21 mouse cellular contexts compared by ENCODE assay signal in the genomic region with DNA sequence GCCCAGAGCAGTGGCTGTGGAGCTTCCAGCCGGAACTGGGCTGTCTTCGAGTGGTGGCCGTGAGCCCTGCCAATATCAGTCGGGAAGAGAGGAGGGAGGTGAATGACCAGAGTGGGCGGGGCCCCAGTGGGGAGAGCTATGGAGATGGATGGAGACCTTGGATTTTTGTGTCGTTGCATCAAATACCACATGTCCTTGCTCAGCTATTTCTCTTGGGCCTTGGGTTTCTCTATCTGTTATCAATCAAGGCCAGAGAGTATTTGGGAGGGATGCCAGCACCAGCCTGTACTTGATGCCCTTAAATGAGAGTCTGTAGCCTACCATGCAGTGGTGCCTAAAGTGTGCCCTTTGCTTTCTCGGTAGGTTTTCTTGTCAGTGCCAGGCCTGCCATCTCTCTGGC. TPM values are rescaled to one million over a fixed set of nuclear protein-coding genes. Genes with fewer than 3 reads are reported as not detected.
A peak's percentile ranks its signal among the peaks of the same experiment; 100 is the strongest.
DNase-seq lines count a peak whose midpoint lies in the region; ATAC-seq and TF ChIP-seq lines count a peak whose summit lies in the region.
"Had no signal": no experiment of that assay in that cellular context is flagged by ENCODE, and none has a peak within 500 bp of the region (broad histone marks: within the 10 kb centered on the region; RNA-seq: fewer than 3 reads in every experiment).

No protein-coding gene starts in this region.

- H3K9me3 ChIP-seq in heart, embryonic 16.5 days (replicated peaks; ENCODE audit: control insufficient read depth, low read length), result no peaks in the 10 kb centered on the region
- no peaks in the 10 kb centered on the region for H3K9me3 ChIP-seq in heart, embryonic 12.5 days (replicated peaks)
- H3K9me3 ChIP-seq: embryonic facial prominence, embryonic 15.5 days; hindbrain, embryonic 10.5 days; limb, embryonic 15.5 days; liver, embryonic 15.5 days had no signal

- no peak overlapping the region for H3K4me2 ChIP-seq in heart, embryonic 16.5 days (ENCODE audit: low read depth, low read length)
- no peak overlapping the region for H3K4me2 ChIP-seq in heart, embryonic 12.5 days
- H3K4me2 ChIP-seq: embryonic facial prominence, embryonic 15.5 days; limb, embryonic 15.5 days; liver, embryonic 15.5 days had no signal

- TF ChIP-seq POLR2A in lung, adult 2 months (IDR thresholded peaks at IDR 0.05; ENCODE audit: borderline replicate concordance, extremely low read depth, low read depth, low read length), result no peak

- H3K27me3 ChIP-seq in heart, embryonic 16.5 days (ENCODE audit: control insufficient read depth, insufficient read depth, low read length), result no peaks in the 10 kb centered on the region
- no peaks in the 10 kb centered on the region for H3K27me3 ChIP-seq in heart, embryonic 12.5 days (replicated peaks)
- H3K27me3 ChIP-seq: embryonic facial prominence, embryonic 15.5 days; limb, embryonic 15.5 days had no signal

- DNase-seq in lung, postnatal 36 days, result peak; percentile 47
- no peak for DNase-seq in lung, adult 2 months
- DNase-seq in adrenal gland, adult 8-10 months, result peak; percentile 95
- no peak for DNase-seq in urinary bladder, adult 18-20 months (ENCODE audit: low spot score in 2 of 2)
- DNase-seq in urinary bladder, adult 2 months (ENCODE audit: low spot score), result no peak
- DNase-seq: cerebellum, adult 2 months; cerebellum, postnatal 36 days; layer of hippocampus, postnatal 36 days; spleen, adult 18-20 months; thymus, adult 18-20 months; thymus, postnatal 4 days had no signal

- no peak for TF ChIP-seq CTCF in lung, adult 2 months (IDR thresholded peaks at IDR 0.05; ENCODE audit: insufficient read depth, low read length)

- no peak for ATAC-seq in heart, embryonic 16.5 days (replicated peaks; ENCODE audit: extremely low read depth, insufficient read depth, low FRiP score)
- no peak for ATAC-seq in heart, embryonic 12.5 days (ENCODE audit: insufficient number of reproducible peaks, low FRiP score)
- ATAC-seq in megakaryocyte-erythroid progenitor cell, adult 5-6 weeks (replicated peaks; ENCODE audit: low FRiP score, low TSS enrichment, poor library complexity, severe bottlenecking), result peak; percentile 58
- ATAC-seq: CD4-positive, CD25-positive, alpha-beta regulatory T cell, adult 4 months; forebrain, embryonic 16.5 days; lung, postnatal 0 days had no signal

- H3K4me1 ChIP-seq in heart, embryonic 16.5 days (ENCODE audit: control insufficient read depth, insufficient read depth, low read length), result peaks cover 48% of the 10 kb centered on the region
- peaks cover 54% of the 10 kb centered on the region for H3K4me1 ChIP-seq in heart, embryonic 12.5 days (replicated peaks)
- H3K4me1 ChIP-seq in lung, adult 2 months (ENCODE audit: control insufficient read depth, insufficient read depth, low read length), result 0 out of 2 replicates have a peak, but pooled peaks cover 2% of the 10 kb centered on the region

- peaks cover 32% of the 10 kb centered on the region for H3K36me3 ChIP-seq in heart, embryonic 16.5 days (ENCODE audit: control insufficient read depth, insufficient read depth)
- peaks cover 75% of the 10 kb centered on the region for H3K36me3 ChIP-seq in heart, embryonic 12.5 days

- no peak overlapping the region for H3K4me3 ChIP-seq in heart, embryonic 16.5 days (ENCODE audit: low read length)
- H3K4me3 ChIP-seq in heart, embryonic 12.5 days, result no peak overlapping the region
- H3K4me3 ChIP-seq in lung, adult 2 months (replicated peaks; ENCODE audit: extremely low read depth, low read depth, low read length), result no peak overlapping the region
- H3K4me3 ChIP-seq: embryonic facial prominence, embryonic 15.5 days; hindbrain, embryonic 10.5 days; limb, embryonic 15.5 days; liver, embryonic 15.5 days had no signal

- H3K9ac ChIP-seq in heart, embryonic 16.5 days (ENCODE audit: low read length), result 0 out of 2 replicates have a peak overlapping the region, but pooled peaks have one; percentile 28
- no peak overlapping the region for H3K9ac ChIP-seq in heart, embryonic 12.5 days
- H3K9ac ChIP-seq: embryonic facial prominence, embryonic 15.5 days; limb, embryonic 15.5 days; liver, embryonic 15.5 days had no signal

- 50% methylated on average over 7 of the region's 7 CpGs for WGBS in heart, embryonic 16.5 days
- WGBS in heart, embryonic 12.5 days, result 71% methylated on average over 7 of the region's 7 CpGs
- WGBS in lung, adult 2 months, result 54% methylated on average over 7 of the region's 7 CpGs

- H3K27ac ChIP-seq in heart, embryonic 16.5 days (ENCODE audit: low read length), result peak overlapping the region; percentile 39; the same call in 1 of the 2 replicates
- H3K27ac ChIP-seq in heart, embryonic 12.5 days (ENCODE audit: poor library complexity, severe bottlenecking), result no peak overlapping the region
- H3K27ac ChIP-seq: embryonic facial prominence, embryonic 15.5 days; hindbrain, embryonic 10.5 days; limb, embryonic 15.5 days; liver, embryonic 15.5 days had no signal

RNA-seq across cellular contexts. Expression of gene Plxnb1, which starts 8.1 kb away (rescaled TPM):
- polyA plus RNA-seq in heart, embryonic 16.5 days (2015; fragmentation: Nextera tagmentation; extraction: Ambion mirVana), result 7.8 and 8.8 TPM in 2 replicates
- polyA plus RNA-seq in heart, embryonic 12.5 days (2016; fragmentation: Nextera tagmentation; extraction: Ambion mirVana), result 11.1 and 11.7 TPM in 2 replicates
- polyA plus RNA-seq in lung, adult 2 months (2012; rRNA removed), result 54.1 and 61.4 TPM in 2 replicates
- 100 to 1,000 TPM; 128 to 173 (median 140) TPM for total RNA-seq in adrenal gland, adult 8-10 months (2022)
- 1.3 TPM in 1 of 2 replicates, not detected in the other for total RNA-seq in megakaryocyte-erythroid progenitor cell, adult 5-6 weeks (2014; fragmentation: Nextera tagmentation)
- total RNA-seq in megakaryocyte-erythroid progenitor cell, adult 5-6 weeks (2017), result not detected in 2 replicates
- 19.9 and 26.2 TPM in 2 replicates for polyA plus RNA-seq in urinary bladder, adult 2 months (2012; rRNA removed)

RNA-seq across cellular contexts. Expression of gene Tma7, which starts 20.9 kb away (rescaled TPM):
- 414 and 431 TPM in 2 replicates for polyA plus RNA-seq in heart, embryonic 16.5 days (2015; fragmentation: Nextera tagmentation; extraction: Ambion mirVana)
- polyA plus RNA-seq in heart, embryonic 12.5 days (2016; fragmentation: Nextera tagmentation; extraction: Ambion mirVana), result 715 and 742 TPM in 2 replicates
- 13.4 and 19.0 TPM in 2 replicates for polyA plus RNA-seq in lung, adult 2 months (2012; rRNA removed)
- total RNA-seq in adrenal gland, adult 8-10 months (2022), result 100 to 1,000 TPM; 342 to 453 (median 370) TPM
- total RNA-seq in megakaryocyte-erythroid progenitor cell, adult 5-6 weeks (2014; fragmentation: Nextera tagmentation), result 418 and 530 TPM in 2 replicates
- 113 and 115 TPM in 2 replicates for total RNA-seq in megakaryocyte-erythroid progenitor cell, adult 5-6 weeks (2017)
- polyA plus RNA-seq in urinary bladder, adult 2 months (2012; rRNA removed), result 118 and 126 TPM in 2 replicates

RNA-seq across cellular contexts. Expression of gene Ccdc51, which starts 21.0 kb away (rescaled TPM):
- 14.7 and 15.9 TPM in 2 replicates for polyA plus RNA-seq in heart, embryonic 16.5 days (2015; fragmentation: Nextera tagmentation; extraction: Ambion mirVana)
- polyA plus RNA-seq in heart, embryonic 12.5 days (2016; fragmentation: Nextera tagmentation; extraction: Ambion mirVana), result 14.6 and 16.3 TPM in 2 replicates
- polyA plus RNA-seq in lung, adult 2 months (2012; rRNA removed), result 3.5 and 3.7 TPM in 2 replicates
- total RNA-seq in adrenal gland, adult 8-10 months (2022), result 10 to 100 TPM; 17.3 to 20.0 (median 18.7) TPM
- 12.2 and 17.1 TPM in 2 replicates for total RNA-seq in megakaryocyte-erythroid progenitor cell, adult 5-6 weeks (2014; fragmentation: Nextera tagmentation)
- 14.2 and 16.6 TPM in 2 replicates for total RNA-seq in megakaryocyte-erythroid progenitor cell, adult 5-6 weeks (2017)
- 10.9 and 14.0 TPM in 2 replicates for polyA plus RNA-seq in urinary bladder, adult 2 months (2012; rRNA removed)

RNA-seq across cellular contexts. Expression of gene Atrip, which starts 29.3 kb away (rescaled TPM):
- 15.6 and 17.3 TPM in 2 replicates for polyA plus RNA-seq in heart, embryonic 16.5 days (2015; fragmentation: Nextera tagmentation; extraction: Ambion mirVana)
- 17.9 and 19.6 TPM in 2 replicates for polyA plus RNA-seq in heart, embryonic 12.5 days (2016; fragmentation: Nextera tagmentation; extraction: Ambion mirVana)
- polyA plus RNA-seq in lung, adult 2 months (2012; rRNA removed), result 18.8 and 21.9 TPM in 2 replicates
- 10 to 100 TPM; 16.3 to 27.7 (median 22.2) TPM for total RNA-seq in adrenal gland, adult 8-10 months (2022)
- 14.9 and 26.3 TPM in 2 replicates for total RNA-seq in megakaryocyte-erythroid progenitor cell, adult 5-6 weeks (2014; fragmentation: Nextera tagmentation)
- 9.8 and 19.2 TPM in 2 replicates for total RNA-seq in megakaryocyte-erythroid progenitor cell, adult 5-6 weeks (2017)
- 17.1 and 17.6 TPM in 2 replicates for polyA plus RNA-seq in urinary bladder, adult 2 months (2012; rRNA removed)

RNA-seq across cellular contexts. Expression of gene Trex1, which starts 43.7 kb away (rescaled TPM):
- polyA plus RNA-seq in heart, embryonic 16.5 days (2015; fragmentation: Nextera tagmentation; extraction: Ambion mirVana), result 12.5 and 14.5 TPM in 2 replicates
- 5.8 and 7.1 TPM in 2 replicates for polyA plus RNA-seq in heart, embryonic 12.5 days (2016; fragmentation: Nextera tagmentation; extraction: Ambion mirVana)
- polyA plus RNA-seq in lung, adult 2 months (2012; rRNA removed), result 83.7 and 86.9 TPM in 2 replicates
- 10 to 100 TPM; 19.0 to 25.3 (median 21.7) TPM for total RNA-seq in adrenal gland, adult 8-10 months (2022)
- 17.1 and 29.7 TPM in 2 replicates for total RNA-seq in megakaryocyte-erythroid progenitor cell, adult 5-6 weeks (2014; fragmentation: Nextera tagmentation)
- 4.7 and 5.1 TPM in 2 replicates for total RNA-seq in megakaryocyte-erythroid progenitor cell, adult 5-6 weeks (2017)
- 37.3 and 41.4 TPM in 2 replicates for polyA plus RNA-seq in urinary bladder, adult 2 months (2012; rRNA removed)

Comparison
In these comparisons a context has a peak if more than half of its experiments do, and no peak if none do; other contexts are left out.
1. DNase-seq: peak in lung, postnatal 36 days (single experiment) and adrenal gland, adult 8-10 months (single experiment); none in lung, adult 2 months (single experiment), urinary bladder, adult 18-20 months (0 of 2) and urinary bladder, adult 2 months (single experiment).